Mouse (Mus musculus) liver, postnatal 0 days (tissue): Measurements from ENCODE around the gene Trpm3.

Experiments
- CTCF ChIP-seq: sonication (generic); IDR thresholded peaks from 2 replicates; pipeline ENCODE4 v1.5.1; 2016; ENCODE audit warnings: antibody characterized with exemption, low read depth
- EP300 ChIP-seq: IDR thresholded peaks from 2 replicates; pipeline ENCODE4 v1.6.1; 2016; ENCODE audit warnings: antibody characterized with exemption, low read depth, mild to moderate bottlenecking

DNA sequence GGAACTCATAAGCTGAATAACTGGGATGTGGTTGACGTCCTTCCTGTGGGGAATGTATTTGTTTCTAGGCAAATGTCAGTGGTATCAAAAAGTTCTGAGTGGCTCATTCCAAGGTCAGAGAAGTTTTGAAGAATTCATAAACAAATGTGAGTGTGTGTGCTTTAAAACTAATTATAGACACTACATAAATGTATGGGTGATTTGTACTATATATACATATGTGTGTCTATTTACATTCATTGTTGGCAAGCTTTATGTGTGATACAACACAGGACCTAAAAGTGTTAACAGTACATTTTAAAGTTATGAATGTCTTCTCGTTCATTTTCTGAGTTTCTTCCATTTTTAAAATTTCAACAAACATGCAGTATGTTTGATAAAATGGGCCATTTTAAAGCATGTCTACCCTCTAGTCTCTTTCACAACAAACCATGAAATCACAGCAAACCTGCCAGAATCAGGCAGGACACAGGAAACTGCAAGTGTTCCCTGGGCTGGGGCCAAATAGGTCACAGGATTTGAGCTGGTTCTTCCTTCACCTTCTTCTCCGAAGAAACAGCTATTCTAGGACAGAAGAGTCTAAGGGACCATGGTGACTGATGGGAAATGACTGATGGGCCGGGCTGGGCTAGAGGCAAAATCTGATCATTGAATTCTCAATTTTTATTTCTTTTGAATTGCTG, 334.3 kb downstream of the Trpm3 start:
- no peak for TF ChIP-seq CTCF
- TF ChIP-seq EP300: no peak
